Mouse (Mus musculus) embryo, embryonic 9.5 days (tissue): Measurements from ENCODE around the gene Asb10.

Experiments used
- DNase-seq: peaks from one replicate; pipeline ENCODE4 v3.0.0-alpha.2; 2017; ENCODE audit errors: extremely low spot score

The Asb10 gene

DNA sequence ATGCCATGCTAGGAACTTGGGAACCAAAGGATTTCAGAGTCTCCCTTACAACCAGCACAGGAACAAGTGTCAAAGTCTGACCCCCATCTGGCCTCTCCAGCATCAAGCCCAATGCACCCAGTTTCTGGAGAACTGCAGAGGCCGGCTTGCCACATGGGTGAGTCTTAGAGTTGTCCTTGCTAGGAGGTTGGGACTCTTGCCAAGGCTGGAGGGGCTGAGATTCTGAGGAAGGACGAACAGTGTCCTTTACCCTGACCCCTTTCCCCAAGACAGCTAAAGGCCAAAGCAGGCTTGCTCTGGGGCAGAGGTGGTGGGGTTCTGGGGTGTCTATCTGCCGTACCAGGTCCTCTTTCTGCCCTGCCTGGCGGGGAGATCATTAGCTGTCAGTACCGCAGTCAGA lies 4.3 kb downstream of the Asb10 start:
- no peak for DNase-seq

DNA sequence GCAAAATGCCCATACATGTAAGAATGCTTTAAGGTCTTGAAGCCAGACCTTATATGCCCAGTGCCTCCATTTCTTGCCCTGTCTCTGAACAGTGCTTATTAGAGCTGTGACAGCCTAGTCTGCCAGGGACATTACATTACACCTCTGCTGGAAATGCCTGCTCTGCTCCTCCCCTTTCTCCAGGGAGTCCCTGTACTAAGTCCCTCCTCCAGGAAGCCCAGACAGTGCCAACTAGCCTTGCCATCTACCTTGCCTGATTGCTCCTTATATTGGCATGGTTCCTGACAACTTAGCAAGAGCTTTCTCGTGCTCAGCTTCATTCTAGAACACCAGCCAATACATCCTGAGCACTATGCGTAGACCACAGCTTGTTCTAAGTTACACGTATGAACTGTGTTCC lies 5.0 kb downstream of the Asb10 start:
- DNase-seq: no peak

DNA sequence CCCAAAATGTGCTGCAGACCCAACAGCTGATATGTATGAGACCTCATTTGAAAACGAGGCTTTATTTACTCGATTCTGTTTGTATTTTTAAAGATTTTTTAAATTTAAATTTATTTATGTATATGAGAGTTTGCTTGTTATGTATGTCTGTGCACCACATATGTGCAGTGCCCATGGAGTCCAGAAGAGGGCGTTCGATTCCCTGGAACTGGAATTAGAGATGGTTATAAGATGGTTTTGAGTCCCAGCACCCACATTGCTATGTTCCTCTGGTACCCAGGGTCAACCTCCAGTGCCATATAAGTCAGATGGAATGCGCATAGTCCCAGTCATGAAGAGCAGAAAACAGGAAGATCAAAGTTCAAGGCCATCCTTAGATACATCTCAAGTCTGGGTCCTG lies 6.5 kb downstream of the Asb10 start:
- no peak for DNase-seq

DNA sequence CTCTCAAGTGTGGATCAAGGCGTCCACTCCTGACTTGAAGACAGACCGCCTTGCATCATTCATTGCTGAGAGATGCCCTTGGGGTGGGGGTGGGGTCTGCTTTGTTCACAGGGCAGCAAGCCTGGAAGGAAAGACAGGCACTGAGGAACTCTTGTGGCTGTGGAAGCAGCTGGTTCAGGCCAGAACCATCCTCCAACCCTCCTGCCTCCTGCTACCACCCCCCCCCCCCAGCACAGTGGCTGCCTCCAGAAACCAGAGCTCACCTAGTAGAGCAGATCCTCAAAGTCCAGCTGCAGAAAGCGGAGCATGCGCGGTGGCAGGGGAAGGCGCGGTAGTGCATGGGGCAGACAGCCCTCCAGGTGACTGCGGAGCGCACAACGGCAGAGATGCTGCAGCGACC lies 7.4 kb downstream of the Asb10 start:
- no peak for DNase-seq

DNA sequence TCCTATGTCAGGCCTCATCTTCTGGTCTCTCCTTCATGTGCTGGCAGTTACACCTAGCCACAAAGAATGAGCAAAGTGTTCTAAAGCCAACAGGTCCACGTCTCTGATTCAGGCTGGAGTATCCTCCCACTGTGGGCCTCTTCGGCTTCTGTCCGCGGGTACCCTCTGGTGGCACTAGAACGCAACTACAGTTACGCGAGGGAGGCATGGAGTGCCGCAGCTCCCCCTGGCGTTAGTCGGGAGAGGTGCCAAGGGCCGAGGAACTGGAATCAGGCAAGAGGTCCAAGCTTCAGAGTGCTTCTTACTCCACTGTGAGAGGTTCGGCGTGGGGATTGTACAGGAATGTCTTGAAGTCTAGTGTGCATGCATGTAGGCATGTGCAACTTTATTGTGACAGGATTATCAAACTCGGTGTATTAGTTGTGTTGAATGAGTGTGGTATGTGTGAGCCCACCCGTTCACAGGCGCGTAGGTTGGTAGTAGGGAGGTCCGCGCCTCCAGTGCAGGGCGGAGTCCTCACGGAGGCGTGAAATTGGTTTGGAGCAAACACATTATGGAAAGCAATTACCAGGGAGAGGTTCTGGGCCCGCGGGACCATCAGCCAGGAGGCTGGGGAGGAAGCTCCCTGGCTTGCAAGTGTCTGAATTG lies 10.6 kb downstream of the Asb10 start:
- DNase-seq: peak; percentile 93

DNA sequence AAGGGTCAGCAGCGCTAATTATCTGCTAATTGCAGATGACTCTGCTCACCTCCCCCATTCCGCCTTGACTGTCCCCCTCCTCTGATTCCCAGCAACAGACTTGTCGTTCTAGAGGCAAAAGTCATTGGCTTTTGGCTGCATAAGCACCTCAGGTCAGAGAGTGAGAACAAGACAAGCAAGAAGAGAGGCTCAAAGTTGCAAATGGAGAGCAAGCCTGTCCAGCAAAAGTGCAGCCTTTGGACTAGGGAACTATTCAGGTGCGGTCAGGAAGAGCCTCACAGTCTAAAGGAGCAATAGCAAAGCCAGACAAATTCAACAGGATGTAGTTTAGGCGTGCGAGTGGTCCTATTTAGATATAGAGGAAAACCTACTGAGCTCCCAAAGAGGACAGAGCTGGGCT lies 13.0 kb downstream of the Asb10 start:
- no peak for DNase-seq

DNA sequence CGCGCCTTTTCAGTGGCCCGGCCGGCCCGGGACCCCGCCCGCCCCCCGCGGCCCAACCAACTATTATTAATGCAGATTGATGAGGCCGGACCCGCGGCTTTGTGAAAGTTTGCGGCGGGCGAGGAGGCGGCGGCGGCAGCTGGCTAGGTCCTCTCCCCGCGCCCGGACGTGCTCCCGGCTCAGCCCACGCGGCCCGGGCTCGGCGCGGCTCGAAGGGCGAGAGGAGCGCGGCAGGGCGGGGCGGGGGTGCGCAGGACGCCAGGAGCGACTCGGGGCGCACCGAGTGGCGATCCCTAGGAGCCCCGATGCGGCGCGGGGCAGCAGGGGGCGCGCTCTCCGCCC lies 13.9 kb downstream of the Asb10 start, which contains the start of gene Gbx1:
Gbx1 (minus strand) TSS at position 314 of the 342 bp plus-strand sequence.
- peak; percentile 74 for DNase-seq

DNA sequence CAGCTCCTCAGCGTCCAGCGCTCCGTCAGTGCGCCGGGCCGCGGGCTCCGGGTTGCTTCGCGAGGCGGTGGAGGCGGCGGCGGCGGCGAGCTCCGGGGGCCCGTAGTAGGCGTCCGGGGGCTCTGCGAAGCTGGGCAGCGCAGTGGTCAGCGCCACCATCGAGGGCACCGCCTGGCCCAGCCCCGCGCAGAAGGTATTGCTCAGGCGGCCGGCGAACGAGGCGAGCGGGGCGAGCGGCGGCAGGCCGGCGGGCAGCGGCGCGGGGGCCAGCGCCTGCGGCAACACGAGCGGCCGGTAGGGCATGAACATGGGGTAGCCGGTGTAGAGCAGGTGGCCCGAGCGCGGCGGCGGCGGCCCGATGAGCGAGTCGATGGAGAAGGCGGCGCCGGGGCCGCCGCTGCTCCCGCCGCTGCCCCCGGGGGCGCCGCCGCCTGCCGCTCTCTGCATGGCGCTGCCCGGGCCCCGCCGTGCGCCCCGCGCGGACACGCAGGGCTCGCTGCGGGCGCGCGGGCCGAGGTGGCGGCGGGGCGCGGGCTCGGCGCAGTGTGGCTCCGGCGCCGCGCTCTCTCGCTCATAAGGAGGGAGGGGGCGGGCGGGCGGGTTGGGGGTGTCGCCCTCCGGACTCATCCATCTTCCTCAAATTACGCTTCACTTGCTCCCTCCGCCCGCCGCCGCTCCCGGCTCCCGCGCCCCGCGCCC lies 14.4 kb downstream of the Asb10 start:
- no peak for DNase-seq

DNA sequence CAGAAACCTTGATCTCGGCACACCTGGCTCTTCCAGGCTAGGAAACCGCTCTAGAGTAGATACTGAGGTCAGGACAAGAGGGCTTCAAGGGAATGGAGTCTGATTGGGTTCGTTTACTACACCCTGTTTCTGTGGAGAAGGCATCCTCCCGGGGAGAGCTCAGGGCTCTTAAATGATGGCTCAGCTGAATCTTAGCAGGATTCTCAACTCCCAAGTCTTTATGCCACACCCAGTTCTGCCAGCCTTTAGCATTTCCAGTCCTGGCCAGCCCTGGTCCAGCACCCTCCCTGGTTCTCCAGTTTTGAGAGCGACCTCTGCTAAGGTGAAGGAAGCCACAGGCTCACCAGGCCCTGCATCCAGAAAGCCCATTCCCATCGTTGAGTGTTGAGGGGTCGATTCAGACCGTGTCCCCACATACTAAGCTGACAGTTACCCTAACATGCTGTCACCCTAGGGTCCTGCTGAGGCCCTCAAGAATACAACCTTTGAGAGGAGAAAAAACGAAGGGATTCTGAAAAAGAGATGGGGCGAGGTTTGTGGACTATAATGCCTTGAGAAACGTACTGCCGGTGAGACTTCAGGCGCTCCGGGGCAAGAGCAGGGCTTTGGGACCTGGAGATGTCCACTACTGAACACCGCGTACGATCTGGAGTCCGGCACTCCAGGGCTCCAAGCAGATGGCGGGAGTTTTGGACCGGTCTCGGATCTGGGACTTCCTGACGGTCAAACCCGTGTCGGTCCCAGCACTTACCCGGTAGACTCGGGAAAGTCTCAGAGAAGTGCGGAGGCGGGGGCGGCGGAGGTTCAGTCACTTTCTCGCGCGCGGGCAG lies 15.2 kb downstream of the Asb10 start:
- DNase-seq: no peak

DNA sequence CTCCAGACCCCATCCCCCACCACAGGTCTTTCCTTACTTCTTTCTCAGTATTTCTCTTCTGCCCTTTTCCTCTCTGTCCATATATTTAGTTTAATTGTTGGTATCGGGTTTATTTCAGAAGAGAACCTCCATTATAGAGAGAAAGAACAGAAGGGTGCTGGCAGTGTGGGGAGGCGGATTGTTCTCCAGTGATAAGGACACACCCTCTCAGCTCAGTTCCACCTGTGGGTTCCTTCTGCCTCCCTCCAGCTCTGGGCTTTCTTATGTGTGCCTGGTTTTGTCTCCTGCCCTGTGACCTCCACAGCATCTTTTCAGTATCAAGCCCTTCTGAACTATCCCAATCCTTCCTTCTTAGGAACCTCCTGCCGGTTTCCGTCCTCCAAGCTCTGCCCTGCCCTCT lies 16.3 kb downstream of the Asb10 start:
- DNase-seq: no peak

DNA sequence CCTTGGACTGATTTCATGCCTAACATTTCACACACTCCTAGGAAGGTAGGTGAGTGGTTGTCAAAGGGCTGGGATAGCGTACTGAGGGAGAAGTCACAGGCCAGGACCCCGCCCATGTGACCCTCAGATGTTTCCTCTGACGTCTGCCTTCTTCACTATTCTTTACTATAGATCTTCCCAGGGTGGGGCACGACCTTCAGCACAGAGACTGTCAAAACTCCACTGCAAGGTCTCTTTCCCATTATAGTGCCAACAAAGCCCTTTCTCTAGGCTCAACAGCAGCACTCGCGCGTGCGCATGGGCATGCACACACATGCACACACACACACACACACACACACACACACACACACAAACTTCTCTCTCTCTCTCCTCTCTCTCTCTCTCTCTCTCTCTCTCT lies 17.0 kb downstream of the Asb10 start:
- DNase-seq: no peak

DNA sequence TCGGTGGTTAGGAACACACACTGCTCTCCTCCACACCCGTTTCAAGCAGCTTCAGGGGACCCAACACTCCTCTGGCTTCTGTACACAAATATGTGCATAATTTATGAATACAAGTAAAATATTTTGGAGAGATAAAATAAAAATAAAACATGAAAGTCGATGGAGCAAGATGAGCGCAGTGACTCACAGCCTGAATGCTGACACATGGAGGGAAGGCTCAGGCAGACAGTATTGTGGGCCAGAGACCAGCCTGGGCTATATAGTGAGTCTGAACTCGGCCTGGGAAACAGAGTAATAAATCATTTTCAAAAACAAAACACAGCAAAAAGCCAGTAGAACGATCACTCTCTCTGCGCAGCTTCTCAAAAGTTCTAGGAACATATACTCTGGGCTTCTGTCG lies 19.4 kb downstream of the Asb10 start:
- no peak for DNase-seq

DNA sequence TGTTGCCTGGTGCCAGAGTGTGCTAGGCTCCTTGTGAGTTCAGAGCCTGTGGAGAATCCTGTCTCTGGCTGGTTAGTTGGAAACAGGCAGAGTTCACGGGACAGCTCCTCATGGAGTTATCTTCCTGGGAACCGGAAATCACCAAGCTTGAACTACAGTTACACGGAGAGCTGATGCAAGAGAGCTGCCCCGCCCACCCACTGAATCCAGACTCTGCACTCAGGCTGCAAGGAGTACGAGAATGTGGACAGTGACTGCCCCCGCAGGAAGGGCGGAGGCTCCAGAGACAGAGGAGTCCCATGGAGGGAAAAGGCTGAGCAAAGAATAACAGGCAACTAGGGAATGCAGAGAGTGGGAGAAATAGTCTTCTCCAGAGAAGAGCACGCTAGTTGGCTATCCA lies 28.5 kb downstream of the Asb10 start:
- DNase-seq: no peak

DNA sequence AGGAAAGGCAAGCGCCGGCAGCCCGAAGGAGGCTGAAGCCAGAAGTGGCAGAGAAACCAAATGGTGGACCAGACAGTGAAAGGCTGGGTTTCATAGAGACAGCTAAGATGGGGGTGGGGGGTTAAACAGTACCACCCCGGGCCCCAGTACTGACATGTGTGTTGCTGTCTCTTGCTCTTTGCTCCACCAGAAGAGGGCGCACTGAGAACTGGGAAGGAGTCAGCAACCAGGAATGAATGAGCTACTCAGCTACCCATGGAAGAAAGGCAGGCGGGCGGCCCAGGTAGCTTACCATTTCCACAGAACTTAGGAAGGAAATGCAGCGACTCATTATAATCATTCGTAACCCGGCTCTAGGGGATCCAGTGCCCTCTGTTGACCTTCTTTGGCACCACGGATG lies 30.1 kb downstream of the Asb10 start:
- DNase-seq: peak; percentile 31

DNA sequence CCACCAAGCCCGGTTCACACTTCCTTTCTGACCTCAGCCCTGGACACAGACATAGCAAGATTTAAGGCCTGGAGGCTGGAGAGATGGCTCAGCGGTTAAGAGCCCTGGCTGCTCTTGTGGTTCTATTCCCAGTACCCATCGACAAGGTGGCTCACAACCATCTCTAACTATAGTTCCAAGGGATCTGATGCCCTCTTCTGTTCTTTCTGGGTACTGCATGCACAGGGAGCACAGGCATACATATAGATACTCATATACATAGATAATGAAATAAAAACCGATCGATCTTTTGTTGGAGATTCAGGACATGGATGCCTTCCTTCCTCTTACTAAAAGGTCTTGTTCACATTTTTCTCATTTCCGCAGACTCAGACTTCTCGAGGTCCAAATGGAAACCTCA lies 32.4 kb downstream of the Asb10 start:
- no peak for DNase-seq

DNA sequence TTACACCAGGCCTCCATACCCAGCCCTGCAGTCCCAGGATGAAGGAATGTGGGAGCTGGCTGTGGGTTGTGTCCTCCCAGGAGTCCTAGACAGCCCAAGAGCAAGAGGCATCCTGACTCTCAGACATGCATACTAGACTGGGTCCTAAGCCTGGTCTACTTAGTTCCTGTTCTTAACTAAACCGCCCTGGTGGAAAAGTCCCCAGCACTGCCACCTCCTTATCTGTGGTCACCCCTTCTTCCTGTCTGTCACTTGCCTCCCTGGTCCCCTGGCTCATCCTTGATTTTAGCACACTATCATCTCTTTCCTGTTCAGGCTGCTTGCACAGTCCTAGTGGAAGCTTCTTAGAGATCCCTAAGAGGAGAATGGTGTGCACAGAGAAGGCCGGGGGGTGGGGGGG lies 35.3 kb downstream of the Asb10 start:
- no peak for DNase-seq

DNA sequence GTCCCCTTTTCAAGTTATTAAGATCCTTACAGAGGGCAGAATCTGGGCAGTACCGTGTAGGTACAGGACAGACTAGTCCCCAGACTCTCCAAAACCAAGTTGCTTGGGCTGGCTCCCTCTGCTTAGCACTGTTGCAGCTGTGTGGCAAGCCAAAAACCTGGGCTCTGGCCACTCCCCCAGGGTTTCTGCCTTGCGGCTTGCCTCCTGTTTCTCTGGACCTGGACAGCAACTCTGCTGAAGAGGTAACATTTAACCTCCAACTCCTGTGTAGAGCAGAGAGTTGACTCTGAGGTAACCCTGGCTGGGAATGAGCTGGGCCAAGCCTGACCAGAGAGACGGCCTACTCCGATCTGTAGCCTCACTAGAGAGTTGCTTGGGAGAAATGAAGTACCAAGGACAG lies 38.0 kb downstream of the Asb10 start:
- DNase-seq: no peak

DNA sequence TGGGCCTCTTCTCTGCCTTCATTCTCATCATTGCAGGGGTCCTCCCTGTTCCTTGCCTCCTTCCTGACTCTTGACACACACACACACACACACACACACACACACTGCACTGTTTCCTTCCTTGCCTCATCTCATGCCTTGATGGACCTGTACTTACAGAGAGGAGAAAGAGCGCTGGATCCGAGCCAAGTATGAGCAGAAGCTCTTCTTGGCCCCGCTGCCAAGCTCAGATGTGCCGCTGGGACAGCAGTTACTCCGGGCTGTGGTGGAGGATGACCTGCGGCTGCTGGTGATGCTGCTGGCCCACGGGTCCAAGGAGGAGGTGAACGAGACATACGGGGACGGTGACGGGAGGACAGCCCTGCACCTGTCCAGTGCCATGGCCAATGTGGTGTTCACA lies 39.9 kb downstream of the Asb10 start:
- DNase-seq: no peak

DNA sequence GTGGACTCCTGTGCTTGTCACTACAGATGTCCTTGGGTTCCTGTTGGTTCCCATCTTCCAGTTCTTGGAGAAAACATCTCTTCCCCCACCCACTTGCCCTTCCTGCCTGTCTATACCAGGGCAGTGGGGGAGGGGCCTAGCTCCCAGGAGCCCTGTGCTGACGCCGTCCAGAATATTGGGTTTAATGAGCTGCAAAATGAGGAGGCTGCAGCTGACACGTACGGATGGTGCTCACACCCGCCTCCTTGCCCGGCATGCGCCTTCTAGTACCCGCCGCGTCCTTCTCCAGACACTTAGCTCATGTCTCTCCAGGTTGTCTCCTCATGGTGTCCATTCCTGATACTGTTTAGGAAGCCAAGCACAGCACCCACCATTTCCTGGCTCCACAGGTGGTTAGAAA lies 41.7 kb downstream of the Asb10 start:
- DNase-seq: no peak

DNA sequence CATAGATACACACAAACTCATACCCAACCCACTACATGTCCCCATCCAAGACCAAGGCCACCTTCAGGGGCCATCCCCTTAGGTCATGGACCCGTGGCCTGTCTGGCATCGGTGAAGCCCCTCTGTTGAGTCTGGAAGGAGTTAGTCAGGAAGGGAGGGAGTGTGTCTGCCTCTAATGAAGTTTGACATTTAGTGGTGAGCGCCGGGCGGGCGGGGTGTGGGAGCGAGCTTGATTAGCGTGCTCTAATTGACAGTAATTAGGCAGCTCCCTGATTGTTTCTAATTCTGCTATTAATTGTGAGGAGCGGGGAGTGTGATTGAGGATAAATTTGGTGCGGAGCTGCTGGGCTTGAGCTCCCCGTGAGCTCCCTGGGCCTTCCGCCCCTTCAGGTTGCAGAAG lies 43.3 kb downstream of the Asb10 start:
- no peak for DNase-seq

DNA sequence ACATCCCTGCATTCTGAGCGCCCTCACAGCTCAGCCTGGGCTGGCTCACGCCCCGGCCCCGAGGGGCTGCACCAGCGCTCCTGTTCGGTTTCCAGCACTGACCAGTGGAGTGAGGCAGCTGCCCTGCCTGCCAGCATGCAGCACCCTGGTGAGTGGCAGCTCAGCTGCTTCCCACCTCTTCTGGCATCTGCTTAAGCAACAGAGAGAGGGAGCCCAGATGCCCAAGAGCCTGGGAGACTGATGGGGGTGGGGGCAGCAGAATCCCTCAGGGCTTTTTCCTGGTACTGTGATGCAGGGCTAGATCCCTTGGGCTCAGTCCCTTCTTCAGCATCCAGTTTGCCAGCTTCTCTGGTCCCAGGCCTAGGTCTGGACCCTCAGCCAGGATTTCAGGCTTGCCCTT lies 44.0 kb downstream of the Asb10 start:
- DNase-seq: no peak

DNA sequence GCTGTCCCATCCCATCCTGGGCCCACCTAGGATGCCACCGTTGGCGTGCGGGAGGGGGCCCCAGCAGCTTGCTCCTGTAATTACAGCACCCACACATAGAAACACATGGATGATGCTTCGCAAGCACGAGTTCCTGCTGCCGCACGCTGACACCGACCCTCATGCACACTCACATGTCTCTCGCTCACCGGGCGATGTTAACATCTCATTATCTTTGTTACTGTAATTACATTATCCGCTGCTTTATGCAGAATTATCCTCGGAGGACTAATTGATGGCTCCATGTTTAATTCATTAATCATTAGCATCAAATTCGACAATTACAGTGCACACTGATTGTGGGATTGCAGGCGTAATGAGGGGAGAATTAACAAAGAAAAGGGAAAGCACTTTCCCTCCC lies 45.8 kb downstream of the Asb10 start:
- no peak for DNase-seq
